Mouse (Mus musculus): ENCODE data around the gene Dcst2.

The Dcst2 gene

DNA sequence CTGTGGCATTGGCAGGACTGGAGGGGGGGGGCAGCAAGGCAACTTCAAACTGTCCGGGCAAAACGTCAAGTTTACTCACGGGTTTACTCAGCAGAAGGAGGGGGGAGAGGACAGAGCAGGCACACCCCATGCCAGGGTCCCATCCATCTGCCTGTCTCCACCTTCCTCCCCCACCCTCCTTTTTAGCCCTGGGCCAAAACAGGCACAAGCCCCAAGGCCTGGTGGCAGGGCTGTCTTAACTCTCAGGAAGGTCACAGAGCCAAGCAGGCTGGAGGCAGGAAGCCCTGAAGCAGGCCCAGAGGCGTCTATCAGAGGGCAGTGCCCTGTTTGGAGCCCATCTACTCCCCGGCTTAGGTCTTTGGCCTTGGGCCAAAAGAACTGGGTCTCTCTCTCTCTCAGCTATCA lies 28.3 kb downstream of the Dcst2 start:
- no peak for DNase-seq

DNA sequence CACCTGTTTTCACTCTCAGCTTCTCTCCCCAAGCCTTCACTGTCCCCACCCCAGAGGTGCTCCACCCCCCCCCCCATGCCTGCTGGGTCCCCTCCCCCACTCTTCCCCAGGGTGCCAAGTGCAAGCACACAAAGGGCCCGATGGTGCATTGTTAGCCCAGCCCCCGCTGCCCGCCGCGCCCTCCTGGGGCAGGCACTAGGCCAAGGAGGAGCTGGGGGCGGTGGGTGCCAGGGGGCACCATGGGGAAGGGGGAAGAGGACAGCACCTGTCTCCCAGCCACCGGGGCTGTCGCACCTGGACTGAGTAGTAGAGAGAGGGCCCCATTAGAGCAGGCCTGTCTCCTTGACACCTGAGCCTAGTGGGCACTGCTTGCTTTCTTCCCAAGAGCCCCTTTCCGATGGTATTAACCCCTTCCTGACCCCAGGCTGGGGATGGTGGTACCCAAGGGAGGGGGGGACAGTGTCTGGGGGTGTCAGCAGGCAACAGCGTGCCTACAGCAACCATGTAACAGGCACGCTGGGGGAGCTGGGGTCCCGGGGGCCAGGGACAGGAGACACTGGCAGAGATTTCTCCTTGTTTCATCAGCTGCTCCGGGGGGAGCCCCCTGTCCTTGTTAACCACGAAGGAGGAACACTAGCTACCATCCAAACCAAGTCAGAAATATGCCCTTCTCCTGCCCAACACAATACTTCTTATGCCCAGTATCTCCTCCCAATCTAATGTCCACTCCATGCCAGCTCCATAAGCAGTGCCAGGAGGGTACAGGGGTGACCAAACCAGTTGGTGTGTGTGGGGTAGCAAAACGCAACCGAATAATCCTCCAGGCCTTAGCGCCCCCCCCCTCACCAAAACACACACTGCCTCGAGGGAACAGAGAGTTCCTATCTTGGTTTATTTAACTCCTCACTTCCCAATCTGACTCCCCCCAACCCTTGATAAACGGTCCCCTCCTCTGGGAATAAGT lies 29.2 kb downstream of the Dcst2 start:
- DNase-seq, result no peak

DNA sequence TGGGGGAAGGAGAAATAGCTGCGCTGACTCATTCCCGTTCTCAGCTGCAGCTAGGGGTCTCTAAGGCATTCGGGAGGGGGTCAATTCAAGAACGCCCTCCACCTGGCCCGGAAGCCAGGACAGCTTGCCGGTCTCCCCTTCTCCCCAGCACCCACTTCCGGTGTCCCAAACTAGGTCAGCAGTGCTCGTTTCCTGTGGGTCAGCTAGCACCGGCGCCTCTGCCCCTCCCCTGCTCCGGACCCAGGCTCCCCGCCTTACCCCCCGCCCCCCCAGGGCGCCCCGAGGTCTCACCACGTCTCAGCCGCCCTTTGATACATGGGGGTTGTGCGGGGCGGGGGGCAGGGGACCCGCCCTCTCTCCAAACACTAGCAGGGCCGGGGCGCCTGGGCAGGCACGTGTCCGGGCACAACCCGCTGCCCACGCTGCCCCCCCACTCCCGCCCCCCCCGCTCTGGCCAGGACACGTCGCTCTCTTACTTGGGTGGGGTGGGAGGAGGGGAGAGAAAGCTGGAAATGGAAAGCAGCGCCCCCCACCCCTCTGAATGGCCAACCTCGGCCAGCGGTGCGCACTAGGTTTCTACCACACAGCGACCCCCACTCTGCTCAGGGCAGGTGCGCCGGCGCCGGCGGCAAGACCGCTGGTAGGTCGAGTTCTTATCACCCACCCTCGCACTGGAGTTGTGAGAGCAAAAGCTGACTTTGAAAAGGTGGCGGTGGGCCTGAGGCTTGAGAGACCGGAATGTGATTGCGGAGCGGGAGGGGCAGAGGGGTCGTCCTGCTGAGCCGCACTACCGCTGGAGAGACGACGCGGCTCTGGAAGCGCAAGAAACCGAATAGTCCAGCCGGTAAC lies 30.1 kb downstream of the Dcst2 start:
- no peak for DNase-seq

DNA sequence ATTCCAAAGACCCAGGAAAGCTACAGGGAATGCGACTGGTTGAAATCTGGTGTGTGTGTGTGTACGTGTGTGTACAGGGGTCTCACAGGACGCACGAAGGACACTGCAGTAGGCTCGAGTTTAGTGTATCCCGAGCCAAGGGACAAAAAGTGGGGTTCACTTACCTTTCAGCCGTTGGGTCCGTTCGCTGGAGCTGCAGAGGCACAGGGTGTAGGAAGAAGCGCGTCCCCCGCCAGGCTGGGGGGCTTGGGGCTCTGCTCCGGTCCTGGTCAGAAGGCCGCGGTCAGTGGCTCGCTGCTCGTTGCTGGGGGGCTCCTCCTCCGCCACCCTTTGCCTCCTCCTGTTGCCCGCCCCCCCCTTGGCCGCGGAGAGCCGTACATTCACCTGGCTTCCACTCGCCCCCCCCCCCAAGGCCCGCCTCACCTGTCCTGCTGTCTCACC lies 31.1 kb downstream of the Dcst2 start:
- no peak for DNase-seq

DNA sequence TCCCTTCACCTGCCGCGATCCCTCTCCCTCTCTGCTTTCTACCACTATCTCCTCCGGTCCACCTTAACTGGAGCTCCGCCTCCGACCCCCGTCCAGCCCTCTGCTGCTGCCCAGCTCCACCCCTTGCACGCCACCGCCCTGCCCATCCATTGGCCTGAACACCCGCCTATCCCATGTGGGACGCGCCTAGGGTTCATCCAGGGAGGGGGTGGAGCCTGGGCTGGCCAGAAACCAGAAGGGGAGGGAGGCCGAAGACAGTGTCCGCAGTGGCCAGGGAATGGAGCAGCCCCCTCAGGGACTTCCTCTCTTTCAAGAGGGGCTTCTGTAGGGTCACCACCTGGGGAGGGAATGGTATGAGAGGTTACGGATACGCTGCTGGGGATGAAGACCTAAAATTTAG lies 31.8 kb downstream of the Dcst2 start:
- peak; percentile 84 for DNase-seq

DNA sequence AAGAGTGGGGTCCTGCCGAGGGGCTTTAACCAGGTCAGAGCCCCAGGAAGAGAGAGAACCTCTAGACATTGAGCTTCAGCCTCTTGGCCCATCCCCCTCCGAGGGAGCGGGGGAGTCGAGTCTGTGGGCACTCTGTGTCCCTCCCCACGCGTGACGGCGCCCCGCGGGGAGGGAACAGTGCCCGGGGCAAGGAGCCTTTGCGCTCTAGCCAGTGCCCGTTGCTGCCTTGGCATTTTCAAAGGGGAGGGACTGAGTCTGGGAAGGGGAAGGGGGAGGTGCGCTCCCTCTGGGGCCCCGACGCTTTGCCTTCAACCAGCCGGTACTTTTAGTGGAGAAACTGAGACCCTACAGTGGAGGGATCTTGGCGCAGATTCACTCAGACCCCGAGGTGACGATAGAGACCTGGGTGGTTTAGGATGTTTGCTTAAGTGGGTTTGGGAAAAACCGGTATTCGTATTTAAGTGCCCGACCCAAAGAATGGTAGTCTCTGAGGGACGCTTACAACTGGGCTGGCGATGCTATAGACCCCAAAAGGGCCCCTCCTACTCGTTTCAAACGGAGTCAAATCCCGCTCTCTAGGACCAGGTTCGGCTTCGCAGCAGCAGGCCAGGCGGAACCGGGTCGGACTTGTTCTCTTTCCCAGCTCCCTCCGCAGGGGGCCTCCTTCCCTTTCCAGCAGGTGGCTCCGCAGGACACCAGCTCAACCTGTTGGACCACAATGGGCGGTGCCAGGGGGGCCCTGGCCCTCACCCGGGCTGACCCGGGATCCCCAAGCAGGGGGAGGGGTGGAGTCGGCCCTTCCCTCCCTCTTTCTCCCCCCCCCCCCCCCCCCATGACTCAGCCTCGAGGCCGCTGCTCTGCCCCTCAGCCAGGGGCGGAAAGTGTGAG lies 32.5 kb downstream of the Dcst2 start, which contains the start of gene Zbtb7b:
TSS of gene Zbtb7b (minus strand) at position 771 of the 888 bp plus-strand sequence.
- peak; percentile 53 for DNase-seq

- DNase-seq, result peak; percentile 57
These were observed 33.1 kb downstream of the Dcst2 start for GRCm38 (mm10) chr3:89394894-89395256.

- no peak for DNase-seq
These were observed 33.6 kb downstream of the Dcst2 start for GRCm38 (mm10) chr3:89395419-89395805.

GRCm38 (mm10) chr3:89395806-89396653 lies 34.3 kb downstream of the Dcst2 start:
- DNase-seq, result peak; percentile 57

DNA sequence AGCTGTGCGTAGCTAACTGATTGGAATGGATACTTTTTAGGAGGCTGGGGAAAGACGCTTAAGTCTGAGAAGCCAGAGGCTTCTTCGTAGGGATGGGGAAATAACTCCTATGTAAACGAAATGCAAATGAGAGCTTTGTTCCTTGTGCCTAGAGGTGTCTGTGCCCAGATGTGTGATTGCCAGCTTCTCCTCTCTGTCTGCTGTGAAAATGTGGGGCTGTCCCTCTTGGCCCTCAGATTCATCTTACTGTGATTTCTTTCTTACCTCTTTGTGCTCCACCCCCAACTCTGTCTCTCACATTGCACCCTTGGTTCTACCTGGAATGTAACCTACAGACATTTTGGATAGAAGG lies 34.9 kb downstream of the Dcst2 start:
- DNase-seq, result no peak

DNA sequence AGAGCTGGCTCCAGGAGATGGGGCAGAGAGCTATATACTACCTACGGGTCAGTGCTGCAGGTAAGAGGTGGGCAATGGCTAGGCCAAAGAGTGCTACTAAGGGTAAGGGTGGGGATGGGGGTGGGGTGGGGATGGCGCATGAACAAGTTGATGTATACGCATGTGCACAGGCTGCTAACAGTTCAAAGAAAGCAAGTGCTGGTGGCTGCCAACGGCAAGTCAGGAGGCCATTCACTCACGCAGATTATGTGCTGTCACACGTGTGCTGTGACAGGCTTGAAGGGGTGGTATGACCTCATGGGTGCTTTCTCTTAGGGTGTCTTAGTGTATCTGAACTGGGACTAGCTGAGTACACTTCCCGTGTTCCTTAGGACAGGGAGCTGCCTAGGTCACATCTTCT lies 39.6 kb downstream of the Dcst2 start:
- no peak for DNase-seq

GRCm38 (mm10) chr3:89402693-89403092 lies 40.9 kb downstream of the Dcst2 start, which contains the start of gene Lenep:
Gene Lenep, minus strand, starts transcription at chr3:89402793.
- DNase-seq, result no peak

DNA sequence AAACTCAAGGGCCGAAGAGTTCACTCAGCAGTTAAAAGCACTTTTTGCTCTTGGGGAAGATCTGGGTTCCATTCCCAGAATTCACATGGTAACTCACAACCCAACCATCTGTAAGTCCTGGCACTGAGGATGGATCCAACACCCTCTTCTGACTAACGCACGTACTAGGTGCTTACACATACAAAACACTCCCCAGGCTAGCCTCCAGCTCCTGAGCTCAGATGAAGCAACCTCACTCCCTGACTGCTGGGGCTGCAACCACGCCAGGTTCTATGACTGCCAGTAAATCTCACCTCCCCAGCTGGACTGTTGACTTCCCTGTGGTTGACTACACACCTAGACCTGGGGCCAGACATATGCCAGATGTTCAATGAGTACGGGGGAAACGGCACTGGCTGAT lies 45.1 kb downstream of the Dcst2 start:
- no peak for DNase-seq

GRCm38 (mm10) chr3:89408448-89408847 lies 46.7 kb downstream of the Dcst2 start:
- DNase-seq, result no peak

DNA sequence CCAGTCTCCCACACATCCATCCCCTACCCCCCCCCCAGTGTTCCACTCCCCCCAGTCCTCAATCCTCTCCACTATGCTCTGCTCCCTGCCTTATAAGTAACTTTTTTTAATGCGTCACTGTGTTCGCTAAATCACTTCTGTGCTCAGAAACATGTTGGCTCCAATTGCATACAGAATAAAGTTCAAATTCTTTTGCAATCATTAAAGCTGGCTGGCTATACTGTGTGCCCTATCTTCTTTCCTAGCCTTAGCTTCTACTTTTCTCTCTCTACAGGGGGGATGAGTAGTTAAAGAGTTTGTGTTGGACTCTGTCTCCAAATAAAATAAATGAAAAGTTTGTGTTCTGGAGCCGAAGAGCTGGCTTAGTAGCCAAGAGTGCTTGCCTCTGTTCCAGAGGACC lies 47.9 kb downstream of the Dcst2 start:
- DNase-seq, result no peak

DNA sequence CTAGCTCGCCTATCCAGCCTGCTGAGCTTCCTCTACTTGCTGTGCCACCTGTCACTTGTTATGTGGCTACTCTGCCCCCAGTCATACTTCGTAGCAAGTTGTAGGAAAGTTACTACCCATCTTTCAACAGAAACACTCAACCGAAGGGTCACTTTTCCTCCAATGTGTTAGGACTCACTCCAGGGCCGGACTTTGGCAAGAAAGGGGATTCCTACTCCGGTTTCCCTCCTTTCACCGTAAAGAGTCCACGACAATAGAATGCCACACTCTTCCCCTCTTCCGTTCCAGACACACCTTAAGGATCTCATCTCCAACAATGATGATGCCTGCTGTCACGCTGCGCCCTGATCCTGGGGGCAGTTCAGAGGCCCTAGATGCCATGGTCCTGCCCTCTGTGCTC lies 49.1 kb downstream of the Dcst2 start:
- no peak for DNase-seq

GRCm38 (mm10) chr3:89411490-89412393 lies 50.0 kb downstream of the Dcst2 start, which contains the start of gene Flad1:
Gene Flad1, minus strand, starts transcription at chr3:89411870.
- peak; percentile 95 for DNase-seq

DNA sequence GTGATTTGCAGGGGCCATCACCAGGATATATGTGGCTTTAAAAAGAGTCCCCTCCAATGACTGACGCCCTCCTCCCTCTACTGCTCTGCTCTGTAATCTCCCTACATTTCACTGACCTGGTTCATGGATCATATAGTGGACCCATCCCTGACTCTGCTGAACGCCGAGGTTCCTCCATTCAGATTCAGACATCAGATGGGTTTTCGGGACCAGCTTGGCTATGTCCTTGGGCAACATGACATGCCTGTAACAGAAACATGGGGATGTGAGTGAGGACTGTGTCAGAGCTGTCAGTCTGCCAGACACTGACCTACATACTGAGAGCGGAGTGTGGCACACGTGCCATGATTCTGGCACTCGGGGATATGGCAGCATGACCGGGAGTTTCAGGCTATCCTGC lies 54.4 kb downstream of the Dcst2 start:
- DNase-seq, result no peak

GRCm38 (mm10) chr3:89417131-89417530 lies 55.4 kb downstream of the Dcst2 start:
- DNase-seq, result no peak

DNA sequence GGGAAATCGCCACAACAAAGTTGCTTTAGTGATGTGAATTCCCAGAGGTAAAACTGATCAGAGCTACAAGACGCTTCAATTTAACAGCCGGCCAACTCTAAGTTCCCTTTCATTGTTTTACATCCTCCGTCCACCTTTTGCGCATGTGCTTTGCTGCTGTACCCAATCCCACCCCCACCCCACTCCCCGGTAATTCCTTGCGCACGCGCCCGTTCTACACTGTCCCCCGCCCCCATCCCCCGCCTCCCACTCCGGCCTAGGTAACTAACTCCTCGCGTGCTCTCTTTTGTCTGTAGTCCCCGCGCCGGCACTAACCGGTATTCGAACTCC lies 56.0 kb downstream of the Dcst2 start:
- DNase-seq, result no peak

All from right cerebral cortex, postnatal 4 days (tissue).